Mouse (Mus musculus): ENCODE measurements at regions not wholly inside any gene's neighbourhood (a gene's known extent, or its start where the extent isn't known, plus 50 kb on each side); places are given as distances from the start of the nearest gene placed in this dataset.

DNA sequence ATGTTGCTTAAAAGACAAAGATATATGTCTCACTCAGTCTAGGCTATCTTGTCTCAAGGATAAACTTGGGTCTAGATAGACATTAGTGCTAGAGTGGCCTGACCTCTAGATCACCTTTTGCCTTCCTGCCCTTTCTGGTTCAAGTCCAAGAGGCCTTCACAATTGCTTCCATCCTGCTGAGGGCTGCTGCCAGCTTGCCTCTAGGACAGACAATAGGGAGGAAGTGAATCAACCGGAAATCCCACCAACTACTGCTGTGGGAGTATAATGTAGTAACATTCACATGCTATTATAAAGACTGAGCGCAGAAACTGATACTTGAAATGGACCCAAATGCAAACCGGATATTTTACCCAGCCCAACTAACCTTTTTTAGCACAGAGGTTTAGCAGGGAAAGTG lies 239.4 kb upstream of the Epha4 start:
- peak; percentile 9 for DNase-seq (ENCODE audit: low read depth, low spot score)

DNA sequence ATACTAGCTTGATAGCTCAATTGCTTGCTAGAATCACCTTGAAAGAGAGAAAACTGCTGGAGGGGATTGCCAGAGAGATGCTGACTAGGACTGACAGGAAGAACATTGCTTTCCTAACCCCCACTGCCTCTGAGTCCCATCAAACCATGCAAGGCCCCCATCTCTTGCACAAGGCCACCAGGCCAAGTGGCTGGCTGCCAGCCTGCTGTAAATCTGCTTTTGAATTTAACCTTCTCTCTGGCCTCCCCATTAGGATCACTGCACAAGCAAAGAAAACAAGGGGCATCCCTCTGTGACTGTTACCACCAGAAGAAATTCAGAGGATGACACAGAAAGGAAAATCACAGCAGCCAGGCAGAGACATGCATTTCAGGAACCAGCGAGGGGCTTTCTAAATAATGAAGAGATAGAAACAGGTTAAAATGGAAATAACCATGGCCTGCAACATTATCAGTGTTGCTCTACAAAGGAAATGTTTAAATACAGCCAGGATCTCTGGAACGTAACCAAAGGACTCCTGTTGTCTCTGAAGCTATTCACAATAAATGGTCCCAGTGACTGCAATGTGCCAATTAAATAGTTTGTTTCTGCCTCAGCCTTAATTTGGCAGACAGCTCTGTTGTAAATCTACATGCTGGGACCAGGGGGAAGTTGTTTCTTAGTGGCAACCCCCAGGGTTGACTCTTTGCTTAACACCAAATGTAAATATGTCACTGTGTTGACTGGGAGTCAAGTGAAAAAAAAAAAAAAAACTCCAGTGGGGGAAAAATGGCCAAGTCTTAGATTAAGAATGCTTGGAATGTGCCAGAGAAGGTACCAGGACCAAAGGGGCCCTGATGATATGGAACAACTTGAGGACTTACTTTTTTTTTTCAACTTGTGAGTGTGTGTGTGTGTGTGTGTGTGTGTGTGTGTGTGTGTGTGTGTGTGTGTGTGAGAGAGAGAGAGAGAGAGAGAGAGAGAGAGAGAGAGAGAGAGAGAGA lies 233.9 kb upstream of the Epha4 start:
- no peak for DNase-seq (ENCODE audit: low read depth, low spot score)

DNA sequence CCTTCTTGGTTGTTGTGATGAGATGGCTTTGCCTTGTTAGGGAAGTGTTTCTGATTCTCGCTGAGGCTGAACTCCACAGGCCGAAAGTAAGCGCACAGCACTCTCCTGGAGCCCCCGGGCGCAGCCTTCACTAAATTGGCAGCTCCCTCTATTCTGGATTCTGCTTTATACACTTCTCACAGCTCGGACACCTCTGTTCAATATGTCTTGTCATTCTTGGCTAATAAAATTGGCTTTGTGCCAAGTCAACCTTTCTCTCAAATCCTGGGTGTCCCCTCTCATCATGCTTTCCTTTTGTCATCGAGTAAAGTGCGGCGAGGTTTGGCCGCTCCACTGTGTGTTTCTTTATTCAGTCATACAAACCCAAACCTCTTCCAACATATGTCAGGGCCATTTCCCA lies 217.2 kb upstream of the Epha4 start:
- no peak for DNase-seq (ENCODE audit: low read depth, low spot score)

DNA sequence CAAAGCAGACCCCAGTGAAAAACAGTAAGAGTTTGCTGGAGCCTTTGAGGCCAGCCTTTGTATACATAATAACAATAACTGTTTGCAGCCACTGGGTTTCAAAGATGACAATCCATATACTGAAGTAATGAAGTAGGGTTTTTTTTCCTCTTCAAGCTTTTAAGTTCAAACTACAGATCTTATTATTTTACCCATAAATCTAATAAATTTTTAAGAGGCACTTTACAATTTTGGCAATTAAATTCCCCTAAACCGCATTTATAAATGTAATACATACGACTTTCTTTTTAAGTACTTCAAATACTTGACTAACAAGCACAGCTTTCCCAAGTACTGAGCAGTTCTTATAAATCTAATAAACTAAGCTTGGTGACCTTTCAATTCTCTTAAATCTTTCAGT lies 212.7 kb upstream of the Epha4 start:
- no peak for DNase-seq (ENCODE audit: low read depth, low spot score)

DNA sequence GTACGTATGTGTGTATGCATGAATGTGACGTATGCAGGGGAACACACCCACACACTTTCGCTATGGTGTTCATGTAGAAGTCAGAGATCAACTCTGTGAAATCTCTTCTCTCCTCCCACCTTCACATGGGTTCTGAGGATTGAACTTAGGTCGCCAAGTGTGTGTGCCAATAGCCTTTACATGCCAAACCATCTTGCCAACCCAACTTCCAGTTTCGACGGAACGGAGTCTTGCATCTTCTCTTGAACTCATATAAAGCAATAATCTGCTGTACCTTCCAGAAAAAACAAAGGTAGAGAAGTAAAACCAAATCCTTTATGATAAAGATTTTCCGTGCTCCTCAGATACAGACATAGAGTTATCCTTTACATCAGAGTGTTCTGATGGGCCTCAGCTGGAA lies 208.4 kb upstream of the Epha4 start:
- DNase-seq (ENCODE audit: low read depth, low spot score) = no peak

DNA sequence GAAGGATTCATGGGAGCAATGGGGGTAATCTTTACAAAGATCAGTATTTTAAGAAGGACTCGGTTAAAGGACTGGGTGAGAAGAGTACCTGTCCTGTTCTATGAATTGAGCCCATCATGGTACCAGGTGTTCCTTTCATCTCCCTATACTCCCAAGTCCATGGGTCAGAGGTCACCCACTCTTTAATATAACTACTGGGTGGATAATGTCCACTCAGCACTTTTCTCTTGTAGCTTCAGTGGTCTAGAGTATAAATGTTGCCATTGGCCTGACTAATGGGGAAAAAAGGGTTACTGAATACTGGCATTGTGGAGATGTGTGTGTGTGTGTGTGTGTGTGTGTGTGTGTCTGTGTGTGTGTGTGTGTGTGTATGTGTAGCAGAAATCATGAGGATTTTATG lies 206.0 kb upstream of the Epha4 start:
- DNase-seq (ENCODE audit: low read depth, low spot score) = no peak

DNA sequence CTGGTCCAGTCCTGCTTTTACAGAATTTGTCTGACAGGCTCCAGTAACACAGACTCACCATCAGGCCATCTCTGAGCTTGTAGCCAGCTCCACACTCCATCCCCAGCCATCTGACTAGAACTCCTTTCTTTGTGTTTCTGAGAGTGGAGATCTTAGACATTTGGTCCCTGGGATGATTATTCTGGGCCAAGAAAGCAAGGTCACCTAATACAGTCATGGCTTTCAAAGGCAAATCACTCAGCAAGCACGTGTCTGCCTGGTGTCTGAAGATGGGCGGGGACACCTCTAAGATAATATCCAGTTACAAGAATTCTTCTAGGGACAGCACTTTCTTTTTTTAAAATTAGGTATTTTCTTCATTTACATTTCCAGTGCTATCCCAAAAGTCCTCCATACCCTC lies 198.1 kb upstream of the Epha4 start:
- peak; percentile 54 for DNase-seq (ENCODE audit: low read depth, low spot score)

DNA sequence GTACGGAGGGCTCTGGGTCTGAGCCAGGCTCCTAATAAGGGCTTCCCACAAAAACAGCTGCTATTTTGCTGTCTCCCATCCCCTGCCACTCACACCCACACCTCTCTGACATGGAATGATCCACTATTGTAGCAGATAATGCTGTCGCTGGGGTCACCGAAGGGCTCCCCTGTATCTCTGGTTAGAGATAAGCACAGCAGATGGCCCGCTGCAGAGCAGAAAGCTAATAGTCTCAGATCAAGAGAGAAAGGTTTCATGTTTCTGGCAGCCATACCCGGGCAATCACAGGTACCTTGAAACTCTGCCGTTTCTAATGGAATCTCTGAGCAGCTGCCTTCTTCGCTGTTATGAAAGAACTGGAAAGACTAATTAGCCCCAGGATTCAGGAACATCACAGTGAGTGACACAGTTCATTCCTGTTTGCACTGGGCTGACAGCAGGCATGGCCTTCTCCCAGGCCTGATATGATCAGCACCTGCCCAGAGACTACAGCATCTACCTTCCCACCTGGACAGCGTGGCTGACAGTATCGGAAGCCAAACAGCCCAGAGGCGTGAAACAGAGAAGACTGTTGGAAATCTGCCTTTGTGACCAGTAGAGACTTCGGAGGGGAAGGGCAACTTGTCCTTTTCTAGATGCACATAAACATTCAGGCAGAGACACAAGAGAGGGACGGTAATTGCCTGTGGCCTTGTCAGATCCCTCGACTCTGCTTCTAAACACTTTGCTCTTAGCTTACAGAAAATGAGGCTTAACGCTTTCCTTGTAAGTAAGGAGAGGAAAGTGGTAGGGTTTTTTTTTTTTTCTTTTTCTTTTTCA lies 193.5 kb upstream of the Epha4 start:
- DNase-seq (ENCODE audit: low read depth, low spot score) = peak; percentile 12

DNA sequence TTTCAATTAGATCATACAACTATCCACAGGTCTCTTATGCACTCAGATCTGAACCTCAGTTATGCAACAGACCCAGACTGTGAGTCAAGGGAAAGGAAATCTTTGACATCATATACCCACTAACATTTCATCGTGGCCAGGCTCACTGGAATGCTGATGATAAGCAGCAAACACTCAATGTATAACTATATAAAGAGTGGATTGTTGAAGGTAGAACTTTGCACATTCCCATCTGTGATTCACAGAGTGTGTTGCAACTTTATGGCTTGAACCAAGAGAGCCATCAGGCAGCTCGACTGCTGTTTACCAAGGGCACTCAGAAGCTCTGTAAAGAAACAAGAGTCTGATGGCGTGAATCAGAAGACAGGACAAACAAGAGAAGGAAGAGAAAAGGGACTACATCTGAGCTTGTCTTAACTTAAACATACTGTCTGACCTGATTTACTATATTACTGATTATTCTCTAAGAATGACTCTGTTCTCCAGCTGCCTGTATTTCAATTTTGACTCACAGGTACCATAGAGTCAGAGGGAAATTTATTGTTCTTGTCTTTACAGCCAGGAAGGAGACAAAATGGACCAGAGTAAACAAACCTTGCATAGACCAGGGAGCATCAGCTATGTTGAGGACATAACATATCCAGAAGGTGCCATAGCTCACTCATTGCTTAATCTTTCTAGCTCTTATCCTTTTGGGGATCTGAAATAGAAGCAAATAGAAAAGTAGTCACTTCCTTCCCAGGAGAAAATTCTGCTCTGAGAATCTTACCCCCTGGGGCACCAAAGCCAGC lies 180.5 kb upstream of the Epha4 start:
- DNase-seq (ENCODE audit: low read depth, low spot score) = peak; percentile 2

DNA sequence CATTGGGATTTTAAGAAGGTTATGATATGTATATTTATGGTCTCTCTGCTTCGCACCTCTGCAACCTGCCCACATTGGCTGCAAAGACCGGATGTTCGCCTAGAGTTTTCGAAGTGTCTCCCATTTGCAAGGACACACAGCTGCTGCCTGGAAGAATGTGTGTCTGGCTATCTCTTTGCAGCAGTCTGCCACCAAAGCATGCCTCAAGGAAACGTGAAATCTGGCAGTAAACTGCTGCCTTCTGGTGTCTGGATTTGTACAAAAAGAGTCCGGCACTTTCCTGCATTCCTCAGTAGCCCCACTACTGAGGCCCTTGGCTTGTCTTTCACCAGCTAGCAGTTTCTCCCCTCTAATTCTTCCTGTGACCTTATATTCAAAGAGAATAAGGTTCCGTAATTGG lies 148.5 kb upstream of the Epha4 start:
- no peak for DNase-seq (ENCODE audit: low read depth, low spot score)

DNA sequence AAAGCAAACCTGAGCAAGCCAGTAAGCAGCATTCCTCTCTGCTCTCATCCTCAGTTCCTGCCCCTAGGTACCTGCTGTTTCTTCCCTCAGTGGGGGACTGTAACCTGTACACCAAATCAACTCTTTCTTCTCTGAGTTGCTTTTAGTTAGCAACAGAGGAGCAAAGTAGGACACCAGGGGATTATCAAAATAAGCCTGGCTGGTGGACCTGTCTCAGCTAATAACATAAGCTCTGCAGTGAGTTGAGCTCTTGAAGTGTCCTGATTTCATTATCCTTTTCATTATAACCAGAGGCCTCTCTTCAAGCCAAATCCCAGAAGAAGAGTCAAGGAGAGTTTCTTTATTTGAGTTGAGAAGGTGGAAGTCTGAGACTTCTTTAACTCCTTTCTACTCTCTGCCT lies 145.5 kb upstream of the Epha4 start:
- DNase-seq (ENCODE audit: low read depth, low spot score) = no peak

DNA sequence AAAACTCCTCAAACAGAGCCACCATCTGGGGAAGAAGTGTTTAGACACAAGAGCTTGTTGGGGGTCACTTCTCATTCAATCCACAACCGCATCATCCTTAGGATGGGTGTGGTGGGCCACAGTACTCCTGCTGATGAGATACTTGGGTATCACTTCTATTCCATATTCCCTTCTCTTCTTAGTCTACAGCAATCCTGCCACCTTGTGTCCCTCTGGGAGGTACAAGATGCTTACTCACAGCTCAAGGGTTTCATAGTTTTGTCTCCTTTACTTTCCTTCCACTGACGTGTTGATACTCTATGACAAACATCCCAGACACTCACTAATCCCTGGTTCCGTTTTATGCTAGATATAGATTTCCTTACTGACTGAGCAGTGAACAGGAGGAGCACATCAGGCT lies 122.1 kb upstream of the Epha4 start:
- no peak for DNase-seq (ENCODE audit: low read depth, low spot score)

DNA sequence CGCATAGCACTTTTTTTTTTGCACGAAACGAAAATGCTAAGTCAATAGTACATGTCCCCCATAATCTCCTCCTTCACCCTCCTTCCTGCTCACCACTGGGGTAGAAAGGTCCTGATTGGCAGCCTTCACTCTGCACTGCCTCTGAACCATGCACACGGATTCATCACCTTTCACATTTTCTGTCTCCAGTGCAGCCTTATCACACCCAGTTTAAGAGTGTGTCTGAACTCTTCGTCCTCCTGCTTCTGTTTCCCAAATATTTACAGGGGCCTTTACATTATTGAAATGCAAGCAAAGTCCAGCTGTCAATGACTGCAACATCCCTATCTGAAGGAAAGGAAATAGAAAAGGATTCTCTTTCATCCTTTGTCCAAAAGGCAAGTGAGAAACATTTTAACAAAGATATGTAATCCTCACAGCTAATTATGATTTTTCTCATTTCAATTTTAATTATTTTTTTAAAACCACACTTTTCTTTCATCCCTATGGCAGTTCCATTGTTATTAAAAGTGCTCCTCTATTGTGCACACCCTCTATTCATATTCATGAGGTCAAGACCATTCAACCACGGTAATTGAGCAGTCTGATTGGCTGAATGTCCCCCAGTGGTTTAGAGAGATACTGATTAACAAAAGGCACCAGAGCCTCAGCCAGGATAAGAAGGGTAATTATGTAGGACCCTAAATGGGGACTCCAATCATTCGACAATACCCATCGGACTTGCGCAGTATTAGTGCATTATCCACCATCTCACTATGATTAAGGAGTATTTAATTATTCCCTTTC lies 114.8 kb upstream of the Epha4 start:
- DNase-seq (ENCODE audit: low read depth, low spot score) = peak; percentile 40

DNA sequence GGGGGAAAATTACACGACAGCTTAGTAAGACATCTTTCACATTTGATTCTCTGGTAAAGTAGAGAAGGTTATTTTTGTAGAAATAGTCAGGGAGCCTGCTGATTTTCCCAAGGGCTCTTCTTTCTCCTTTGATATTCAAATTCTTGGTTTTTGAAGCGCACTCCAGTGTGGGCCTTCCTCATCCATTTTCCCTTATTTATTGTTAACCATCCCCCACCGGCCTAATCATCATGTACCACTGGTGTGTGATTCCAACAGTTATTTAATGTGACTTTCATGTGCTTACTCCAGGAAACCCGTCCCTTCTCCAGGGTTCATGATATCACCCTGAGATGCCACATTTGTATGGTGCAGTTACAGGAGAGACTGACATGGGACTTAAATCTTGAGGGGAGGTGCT lies 114.0 kb upstream of the Epha4 start:
- no peak for DNase-seq (ENCODE audit: low read depth, low spot score)

DNA sequence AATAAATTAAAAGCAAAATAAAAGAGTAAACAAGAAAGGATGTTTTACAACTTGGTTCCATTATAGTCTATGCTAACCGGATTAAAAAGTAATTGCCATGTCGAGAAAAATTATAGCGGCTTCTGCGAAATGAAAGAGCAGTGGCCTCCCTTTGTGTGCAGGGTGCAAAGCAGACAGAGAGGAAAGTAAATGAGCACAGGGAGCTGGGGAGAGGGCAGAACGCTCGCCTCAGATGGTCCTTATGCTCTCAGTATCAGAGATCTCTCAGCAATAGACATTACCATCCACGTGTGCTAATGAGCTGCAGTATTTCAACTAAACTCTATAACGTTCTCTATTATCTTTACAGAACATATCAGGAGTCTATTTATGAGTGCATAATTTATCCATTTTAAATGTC lies 102.6 kb upstream of the Epha4 start:
- DNase-seq (ENCODE audit: low read depth, low spot score) = no peak

DNA sequence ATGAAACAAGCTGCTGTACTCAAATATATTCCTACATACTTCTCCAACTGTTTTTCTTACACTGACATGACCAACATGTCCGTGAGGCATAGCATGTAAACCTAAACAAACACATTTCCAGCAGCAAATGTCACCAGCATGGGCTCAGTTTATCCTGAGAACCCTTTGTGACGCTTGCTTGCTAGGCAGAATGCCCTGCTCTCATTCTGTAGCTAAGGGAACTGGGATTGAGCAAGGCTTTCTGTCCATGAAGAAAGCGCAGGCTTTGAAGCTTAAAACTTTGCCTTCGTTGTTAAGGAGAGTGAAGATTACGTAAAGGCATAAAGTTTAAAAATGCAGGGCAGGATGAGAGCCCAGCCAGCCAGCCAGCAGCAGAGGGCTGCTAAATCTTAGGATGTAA lies 85.6 kb upstream of the Epha4 start:
- DNase-seq (ENCODE audit: low read depth, low spot score) = no peak

DNA sequence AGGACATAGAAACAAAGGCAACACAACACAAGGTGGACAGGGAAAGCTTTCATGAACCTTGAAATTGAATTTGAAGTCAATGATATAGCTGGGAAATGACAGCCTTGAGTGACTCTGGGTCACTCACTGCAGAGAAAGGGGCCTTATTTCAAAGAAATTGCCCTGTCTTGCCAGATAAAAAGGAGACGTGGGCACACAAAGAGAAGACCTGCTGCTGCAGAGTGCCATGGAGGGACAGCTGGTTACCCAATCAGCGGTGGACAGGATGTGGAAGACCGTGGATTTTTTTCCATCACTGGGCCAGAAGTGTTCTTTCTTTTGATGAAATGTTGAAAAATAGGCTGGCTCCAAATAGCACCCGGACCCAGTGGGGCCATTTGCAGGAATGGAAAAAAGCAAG lies 77.8 kb upstream of the Epha4 start:
- no peak for DNase-seq (ENCODE audit: low read depth, low spot score)

DNA sequence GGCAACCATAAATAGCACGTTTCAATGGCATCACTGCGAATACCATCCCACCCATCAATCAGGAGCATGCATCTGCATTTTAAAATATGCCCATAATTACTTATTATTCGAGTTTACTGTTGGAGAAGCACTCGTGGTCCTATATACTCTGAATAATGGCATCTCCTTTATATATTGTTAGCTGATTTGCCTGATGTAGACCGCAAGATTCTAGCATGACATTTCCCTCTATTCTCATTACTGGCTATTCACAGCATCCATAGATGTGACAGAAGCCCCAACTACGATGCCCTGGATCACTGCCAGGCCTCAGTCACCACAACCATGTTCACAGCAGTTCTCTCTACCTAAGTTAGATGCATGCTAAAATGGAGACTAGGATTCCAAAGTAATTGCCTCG lies 77.4 kb upstream of the Epha4 start:
- DNase-seq (ENCODE audit: low read depth, low spot score) = no peak

DNA sequence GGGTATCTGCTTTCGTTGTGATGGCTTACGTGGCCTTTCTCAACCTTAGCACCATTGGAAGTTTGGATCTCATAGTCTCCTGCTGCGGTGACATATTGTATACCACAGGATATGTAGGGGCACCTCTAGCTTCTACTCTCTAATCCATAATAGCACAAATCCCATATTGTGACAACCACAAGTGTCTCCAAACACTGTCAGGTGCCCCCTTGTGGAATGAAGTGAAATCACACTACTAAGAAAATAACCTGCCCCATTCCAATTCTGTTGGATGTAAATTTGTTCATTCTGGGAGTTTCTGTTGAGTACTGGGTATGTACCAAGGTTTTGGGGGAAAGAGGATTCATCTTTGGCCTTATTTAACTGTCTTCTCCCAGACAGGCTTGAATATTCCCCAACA lies 74.5 kb upstream of the Epha4 start:
- DNase-seq (ENCODE audit: low read depth, low spot score) = peak; percentile 30

DNA sequence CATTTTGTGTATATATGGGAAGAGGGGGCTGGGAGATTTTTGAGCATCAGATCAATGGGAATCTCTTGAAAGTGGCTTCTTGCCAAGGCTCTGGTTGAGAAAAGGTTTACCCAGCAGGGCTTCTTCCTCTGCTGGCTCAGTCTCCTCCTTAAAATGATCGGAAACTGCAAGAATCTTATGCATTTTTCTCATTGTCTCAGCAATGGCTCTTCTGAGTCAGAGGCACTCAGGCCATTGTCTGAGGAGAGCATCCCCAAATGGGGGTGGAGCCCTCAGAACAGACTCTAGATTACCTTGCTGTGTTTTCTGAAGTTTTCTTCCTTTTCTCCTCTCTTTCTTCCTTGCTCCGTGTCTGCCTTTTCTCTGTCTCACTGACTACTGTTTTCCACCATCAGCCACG lies 70.6 kb upstream of the Epha4 start:
- peak; percentile 61 for DNase-seq (ENCODE audit: low read depth, low spot score)

DNA sequence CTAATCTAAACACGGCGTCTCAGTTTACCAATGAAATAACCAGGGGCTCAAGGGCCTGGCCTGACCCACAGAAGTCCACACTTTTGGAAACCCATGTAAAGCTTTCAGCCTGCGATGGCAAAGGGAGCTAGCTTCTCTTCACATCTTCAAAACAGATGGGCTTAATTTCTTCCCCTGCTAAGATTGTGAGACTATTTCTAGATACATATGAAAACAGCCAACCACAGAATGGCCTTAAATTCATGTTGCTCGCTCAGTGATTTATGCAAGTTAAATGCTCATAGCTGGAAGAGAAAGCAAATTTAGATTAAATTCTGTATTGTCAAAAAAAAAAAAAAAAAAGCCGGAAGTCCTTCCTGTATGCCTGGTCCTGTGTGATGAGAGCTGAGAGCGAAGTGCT lies 53.2 kb upstream of the Epha4 start:
- DNase-seq (ENCODE audit: low read depth, low spot score) = no peak

Measured in ZHBTc4 (cell line).